In genomic region chr4:97623165-97623564, GRCm38 (mm10) we compare ENCODE assay signal across 10 mouse cellular contexts.
DNase-seq lines count a peak whose midpoint lies in the region; ATAC-seq and TF ChIP-seq lines count a peak whose summit lies in the region.
"Had no signal": no experiment of that assay in that cellular context is flagged by ENCODE, and none has a peak within 500 bp of the region (broad histone marks: within the 10 kb centered on the region; RNA-seq: fewer than 3 reads in every experiment).

No protein-coding gene starts in this region.

- intact Hi-C loops in left cerebral cortex, adult 2 months (cut with DNase I), result no loop called here
- intact Hi-C loops in left cerebral cortex, postnatal 14 days (cut with DNase I), result no loop called here

- H3K27ac ChIP-seq in forebrain, postnatal 0 days (ENCODE audit: low read depth, low read length), result no peak overlapping the region
- no peak overlapping the region for H3K27ac ChIP-seq in forebrain, embryonic 16.5 days (ENCODE audit: low read length)
- H3K27ac ChIP-seq in left cerebral cortex, adult 2 months, result no peak overlapping the region
- H3K27ac ChIP-seq: midbrain, embryonic 13.5 days had no signal

- peak; percentile 58 for TF ChIP-seq CTCF in forebrain, postnatal 0 days (IDR thresholded peaks at IDR 0.05; ENCODE audit: low read depth)
- peak; percentile 61 for TF ChIP-seq CTCF in left cerebral cortex, adult 2 months (IDR thresholded peaks at IDR 0.05)

- H3K27me3 ChIP-seq in forebrain, postnatal 0 days (ENCODE audit: insufficient read depth, low read length), result no peaks in the 10 kb centered on the region
- no peaks in the 10 kb centered on the region for H3K27me3 ChIP-seq in forebrain, embryonic 16.5 days (replicated peaks; ENCODE audit: control insufficient read depth, insufficient read depth, low read length)
- H3K27me3 ChIP-seq: midbrain, embryonic 13.5 days had no signal

- WGBS in forebrain, postnatal 0 days, result 81% methylated on average over 5 of the region's 5 CpGs
- 84% methylated on average over 5 of the region's 5 CpGs for WGBS in forebrain, embryonic 16.5 days

- no peaks in the 10 kb centered on the region for H3K36me3 ChIP-seq in forebrain, postnatal 0 days (ENCODE audit: insufficient read depth)
- H3K36me3 ChIP-seq in forebrain, embryonic 16.5 days (ENCODE audit: control insufficient read depth, insufficient read depth), result no peaks in the 10 kb centered on the region
- H3K36me3 ChIP-seq: midbrain, embryonic 13.5 days had no signal

- no peak for ATAC-seq in forebrain, postnatal 0 days
- ATAC-seq in forebrain, embryonic 16.5 days, result no peak
- ATAC-seq: hindbrain, embryonic 16.5 days; midbrain, embryonic 13.5 days had no signal

- H3K4me1 ChIP-seq in forebrain, postnatal 0 days (ENCODE audit: insufficient read depth), result peaks cover 5% of the 10 kb centered on the region; the same call in 1 of the 2 replicates
- peaks cover 18% of the 10 kb centered on the region for H3K4me1 ChIP-seq in forebrain, embryonic 16.5 days (replicated peaks; ENCODE audit: control insufficient read depth, insufficient read depth, low read length)

- no peak overlapping the region for H3K9ac ChIP-seq in forebrain, postnatal 0 days
- no peak overlapping the region for H3K9ac ChIP-seq in forebrain, embryonic 16.5 days (replicated peaks; ENCODE audit: low read depth, low read length)
- H3K9ac ChIP-seq: midbrain, embryonic 13.5 days had no signal

- no peak overlapping the region for H3K4me2 ChIP-seq in forebrain, postnatal 0 days (ENCODE audit: low read depth)
- no peak overlapping the region for H3K4me2 ChIP-seq in forebrain, embryonic 16.5 days (ENCODE audit: low read length)
- H3K4me2 ChIP-seq: midbrain, embryonic 13.5 days had no signal

- no peaks in the 10 kb centered on the region for H3K9me3 ChIP-seq in forebrain, postnatal 0 days (ENCODE audit: low read length)
- no peaks in the 10 kb centered on the region for H3K9me3 ChIP-seq in forebrain, embryonic 16.5 days (ENCODE audit: control insufficient read depth, low read length)
- H3K9me3 ChIP-seq: midbrain, embryonic 13.5 days had no signal

- no peak overlapping the region for H3K4me3 ChIP-seq in forebrain, postnatal 0 days (ENCODE audit: low read depth, low read length)
- H3K4me3 ChIP-seq in forebrain, embryonic 16.5 days (replicated peaks; ENCODE audit: low read length), result no peak overlapping the region
- H3K4me3 ChIP-seq in left cerebral cortex, adult 2 months, result no peak overlapping the region
- H3K4me3 ChIP-seq: midbrain, embryonic 13.5 days had no signal

- no peak for DNase-seq in forebrain, postnatal 0 days
- DNase-seq in left cerebral cortex, adult 2 months (ENCODE audit: extremely low spot score in 1 of 2, low spot score in 2 of 2), result no peak
- DNase-seq in left cerebral cortex, postnatal 14 days (ENCODE audit: low spot score in 2 of 2), result no peak
- peak; percentile 26 for DNase-seq in thymus, postnatal 25 days
- no peak for DNase-seq in thymus, postnatal 10 days (ENCODE audit: low spot score in 2 of 2)
- no peak for DNase-seq in gastrocnemius, postnatal 4 days (ENCODE audit: low spot score in 2 of 2)
- DNase-seq in spleen, postnatal 14 days (ENCODE audit: low spot score in 2 of 2), result no peak
